Mouse (Mus musculus) thymus, postnatal 14 days (tissue): ENCODE measurements around the gene Kazn.

ENCODE experiments used
- DNase-seq: peaks from one replicate; pipeline ENCODE4 v3.0.0; 2021

The Kazn gene

GRCm38 (mm10) chr4:142188501-142188900, 50.7 kb downstream of the Kazn start:
- no peak for DNase-seq

- no peak for DNase-seq
These were observed 53.0 kb downstream of the Kazn start for GRCm38 (mm10) chr4:142186155-142186554.

- DNase-seq, result no peak
These were observed 53.7 kb downstream of the Kazn start for GRCm38 (mm10) chr4:142185533-142185900.

GRCm38 (mm10) chr4:142184852-142185532, 54.2 kb downstream of the Kazn start:
- no peak for DNase-seq

GRCm38 (mm10) chr4:142183591-142183990, 55.6 kb downstream of the Kazn start:
- no peak for DNase-seq

GRCm38 (mm10) chr4:142183015-142183414, 56.2 kb downstream of the Kazn start:
- no peak for DNase-seq

GRCm38 (mm10) chr4:142181646-142182045, 57.6 kb downstream of the Kazn start:
- no peak for DNase-seq

- DNase-seq, result no peak
These were observed 58.3 kb downstream of the Kazn start for GRCm38 (mm10) chr4:142180874-142181273.

GRCm38 (mm10) chr4:142180289-142180688, 58.9 kb downstream of the Kazn start:
- no peak for DNase-seq

- DNase-seq, result no peak
These were observed 59.7 kb downstream of the Kazn start for GRCm38 (mm10) chr4:142179531-142179930.

GRCm38 (mm10) chr4:142176732-142177131, 62.5 kb downstream of the Kazn start:
- no peak for DNase-seq

- no peak for DNase-seq
These were observed 65.2 kb downstream of the Kazn start for GRCm38 (mm10) chr4:142173981-142174485.

GRCm38 (mm10) chr4:142172942-142173341, 66.3 kb downstream of the Kazn start:
- no peak for DNase-seq

- DNase-seq, result no peak
These were observed 67.3 kb downstream of the Kazn start for GRCm38 (mm10) chr4:142171788-142172497.

GRCm38 (mm10) chr4:142170882-142171768, 68.1 kb downstream of the Kazn start:
- no peak for DNase-seq

- DNase-seq, result no peak
These were observed 69.6 kb downstream of the Kazn start for GRCm38 (mm10) chr4:142169636-142170035.

GRCm38 (mm10) chr4:142168352-142168751, 70.8 kb downstream of the Kazn start:
- no peak for DNase-seq

- DNase-seq, result no peak
These were observed 73.1 kb downstream of the Kazn start for GRCm38 (mm10) chr4:142165835-142166701.

GRCm38 (mm10) chr4:142165363-142165762, 73.8 kb downstream of the Kazn start:
- no peak for DNase-seq

GRCm38 (mm10) chr4:142164386-142164785, 74.8 kb downstream of the Kazn start:
- DNase-seq, result no peak

- no peak for DNase-seq
These were observed 75.3 kb downstream of the Kazn start for GRCm38 (mm10) chr4:142163862-142164261.

- no peak for DNase-seq
These were observed 76.5 kb downstream of the Kazn start for GRCm38 (mm10) chr4:142162729-142163128.
